Mouse (Mus musculus) testis, adult 2 months (tissue): Measurements from ENCODE around the gene Metap1.

Source experiments
- CTCF ChIP-seq: fragments of 200-500 bp; IDR thresholded peaks from 2 replicates; pipeline ENCODE4 v1.5.1; 2012; ENCODE audit warnings: low read depth, mild to moderate bottlenecking, inconsistent platforms, low read length, moderate library complexity; ENCODE audit not compliant: control insufficient read depth, insufficient read depth, insufficient replicate concordance
- POLR2A ChIP-seq: fragments of 200-500 bp; IDR thresholded peaks from 2 replicates; pipeline ENCODE4 v1.6.1; 2012; ENCODE audit warnings: low read depth, mild to moderate bottlenecking, inconsistent platforms, low read length, moderate library complexity; ENCODE audit not compliant: control insufficient read depth

GRCm38 (mm10) chr3:138415121-138415690 is 74.1 kb downstream of the Metap1 start, which contains the start of gene Adh4:
- TF ChIP-seq CTCF (no peak), POLR2A (no peak)
